Mouse (Mus musculus) kidney, postnatal 0 days (tissue): ENCODE measurements around the gene Lctl. TPM values are rescaled to one million over a fixed set of nuclear protein-coding genes. Genes with fewer than 3 reads are reported as not detected.

Experiments
- ATAC-seq: fragments of 200-750 bp; cut with Nextera tagmentation; replicated peaks from 2 replicates; pipeline ENCODE4 v1.8.0; 2017; ENCODE audit warnings: low read depth, moderate number of reproducible peaks, moderate TSS enrichment, moderate library complexity; ENCODE audit not compliant: low FRiP score
- DNase-seq: peaks from one replicate; pipeline ENCODE4 v3.0.0-alpha.2; 2016; ENCODE audit warnings: low spot score
- H3K27ac ChIP-seq: fragments of 300-500 bp; sonication (generic); 2 replicates; pipeline ENCODE4 v1.5.1; 2014; ENCODE audit warnings: mild to moderate bottlenecking
- H3K27me3 ChIP-seq: fragments of 300-500 bp; sonication (generic); 2 replicates; pipeline ENCODE4 v1.6.1; 2014; ENCODE audit warnings: low read length, mixed read lengths; ENCODE audit not compliant: insufficient read depth
- H3K36me3 ChIP-seq: fragments of 300-500 bp; sonication (generic); 2 replicates; pipeline ENCODE4 v1.6.1; 2014; ENCODE audit warnings: low read length, mixed read lengths; ENCODE audit not compliant: insufficient read depth
- H3K4me1 ChIP-seq: fragments of 300-500 bp; sonication (generic); replicated peaks from 2 replicates; pipeline ENCODE4 v1.6.1; 2014; ENCODE audit warnings: antibody characterized with exemption, low read length, mixed read lengths; ENCODE audit not compliant: insufficient read depth
- H3K4me2 ChIP-seq: fragments of 300-500 bp; sonication (generic); 2 replicates; pipeline ENCODE4 v1.6.1; 2014; ENCODE audit warnings: mild to moderate bottlenecking, low read length, moderate library complexity, mixed read lengths
- H3K4me3 ChIP-seq: fragments of 300-500 bp; sonication (generic); replicated peaks from 2 replicates; pipeline ENCODE4 v1.5.1; 2014; ENCODE audit warnings: low read depth, low read length
- H3K9ac ChIP-seq: fragments of 300-500 bp; sonication (generic); 2 replicates; pipeline ENCODE4 v1.6.1; 2014; ENCODE audit warnings: low read depth, low read length
- H3K9me3 ChIP-seq: fragments of 300-500 bp; sonication (generic); replicated peaks from 2 replicates; pipeline ENCODE4 v1.6.1; 2016; ENCODE audit warnings: low read length, inconsistent platforms, mixed read lengths
- CTCF ChIP-seq: IDR thresholded peaks from 2 replicates; pipeline ENCODE4 v1.5.1; 2016; ENCODE audit warnings: antibody characterized with exemption, low read depth, mild to moderate bottlenecking, moderate library complexity
- WGBS: fragments of 180-500 bp; shearing (Covaris S2); extraction: QIAGEN DNeasy Blood & Tissue Kit; methylation state at CpG from one replicate; pipeline ENCODE4 v1.1.7; 2014; 5-methylcytosine and 5-hydroxymethylcytosine counted together
- polyA plus RNA-seq: library from polyadenylated mRNA; unstranded; fragments of >200 nt; fragmentation: Nextera tagmentation; extraction: Ambion mirVana; gene quantifications from 2 replicates; pipeline ENCODE4 v1.2.1, GENCODE M21; 2015

The Lctl gene
- polyA plus RNA-seq, 1 experiment from 2014 or later = 0.29 TPM

DNA sequence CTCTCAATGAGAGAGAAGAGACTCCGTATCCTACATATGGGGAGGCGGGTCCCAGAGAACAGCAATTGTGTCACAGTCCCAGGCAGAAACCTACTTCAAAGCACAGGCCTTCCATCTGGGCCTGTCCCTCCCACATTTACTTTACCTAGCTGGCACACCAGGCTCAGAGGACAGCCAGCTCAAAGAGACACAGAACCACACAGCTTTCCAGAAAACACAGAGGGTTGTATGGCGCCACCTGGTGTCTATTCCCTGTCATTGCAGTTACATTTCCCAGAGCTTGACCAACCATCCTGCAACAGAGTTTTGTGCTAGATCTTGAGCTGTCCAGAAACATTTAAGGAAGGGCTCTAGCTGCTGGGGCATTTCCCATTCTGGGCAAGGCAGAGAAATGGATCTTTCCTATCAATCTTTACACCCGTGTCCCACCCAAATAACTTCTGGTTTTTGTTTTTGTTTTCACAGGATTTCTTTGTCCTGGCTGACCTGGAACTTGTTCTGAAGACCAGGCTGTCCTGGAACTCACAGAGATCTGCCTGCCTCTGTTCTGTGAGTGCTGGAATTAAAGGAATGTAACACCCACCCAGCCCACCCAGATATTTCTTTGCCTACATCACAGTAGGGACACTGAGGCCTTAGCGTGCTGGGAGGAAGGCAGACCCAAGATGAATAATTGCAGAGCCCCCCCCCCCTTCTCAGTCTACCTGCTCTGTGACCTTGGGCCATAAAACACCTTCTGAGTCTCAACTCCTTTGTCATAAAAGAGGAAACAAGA lies 29.3 kb upstream of the Lctl start:
- ATAC-seq (0 out of 2 replicates have a peak, but pooled peaks have one; percentile 23), DNase-seq (peak; percentile 92)
- Histone ChIP-seq H3K4me3 (no peak overlapping the region), H3K27me3 (no peaks in the 10 kb centered on the region), H3K9ac (no peak overlapping the region), H3K4me2 (no peak overlapping the region), H3K36me3 (no peaks in the 10 kb centered on the region), H3K27ac (no peak overlapping the region), H3K9me3 (no peaks in the 10 kb centered on the region), H3K4me1 (peaks cover 12% of the 10 kb centered on the region)
- TF ChIP-seq CTCF = peak; percentile 99
- 35% methylated on average over 5 of the region's 5 CpGs for WGBS

DNA sequence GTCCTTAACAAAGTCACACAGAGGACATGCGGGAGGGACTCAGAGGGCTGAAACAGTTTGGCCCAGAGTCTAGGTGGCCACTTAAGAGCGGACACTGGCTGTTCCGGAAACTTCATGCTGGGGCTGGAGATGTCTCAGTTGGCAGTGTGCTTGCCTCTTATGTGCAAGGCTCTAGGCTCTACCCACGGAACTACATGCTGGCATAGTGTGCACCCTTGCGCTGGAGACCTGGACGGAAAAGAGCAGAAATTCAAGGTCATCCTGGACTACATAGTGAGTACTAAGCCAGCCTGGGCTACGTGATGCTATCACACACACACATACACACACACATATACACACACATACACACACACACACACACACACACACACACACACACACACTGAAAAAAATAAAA lies 28.6 kb upstream of the Lctl start:
- no peak overlapping the region for H3K9ac ChIP-seq
- WGBS = 88% methylated on average over 7 of the region's 7 CpGs
- DNase-seq (no peak), ATAC-seq (no peak)
- H3K36me3 ChIP-seq = no peaks in the 10 kb centered on the region
- H3K9me3 ChIP-seq = no peaks in the 10 kb centered on the region
- H3K27me3 ChIP-seq = no peaks in the 10 kb centered on the region
- H3K4me3 ChIP-seq = no peak overlapping the region
- H3K4me1 ChIP-seq = peaks cover 12% of the 10 kb centered on the region
- H3K4me2 ChIP-seq = no peak overlapping the region
- no peak for TF ChIP-seq CTCF
- no peak overlapping the region for H3K27ac ChIP-seq

DNA sequence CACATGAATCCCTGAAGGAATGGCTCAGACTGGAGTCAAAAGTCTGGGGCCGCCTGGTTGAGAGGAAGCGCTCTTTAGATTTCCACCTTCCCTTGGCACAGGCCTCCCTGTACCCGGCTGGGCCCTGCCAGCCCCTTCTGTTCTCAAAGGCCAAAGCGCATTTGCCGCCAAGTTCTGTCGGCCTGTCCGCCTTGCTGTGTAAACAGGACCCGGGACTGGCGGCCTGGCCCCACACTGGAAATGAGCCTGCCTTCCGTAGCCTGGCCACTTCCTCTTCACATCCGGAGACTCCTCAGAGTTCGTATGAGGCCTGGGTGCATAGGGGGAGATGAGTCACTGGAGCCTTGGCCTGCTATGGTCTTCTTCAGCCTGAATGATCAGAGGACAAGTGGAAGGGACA lies 27.9 kb upstream of the Lctl start:
- no peak overlapping the region for H3K4me3 ChIP-seq
- WGBS = 49% methylated on average over 12 of the region's 12 CpGs
- no peaks in the 10 kb centered on the region for H3K36me3 ChIP-seq
- no peak overlapping the region for H3K4me2 ChIP-seq
- H3K27ac ChIP-seq = 0 out of 2 replicates have a peak overlapping the region, but pooled peaks have one; percentile 47
- no peaks in the 10 kb centered on the region for H3K27me3 ChIP-seq
- H3K9ac ChIP-seq = no peak overlapping the region
- H3K9me3 ChIP-seq = no peaks in the 10 kb centered on the region
- peaks cover 11% of the 10 kb centered on the region for H3K4me1 ChIP-seq
- ATAC-seq (no peak), DNase-seq (peak; percentile 49)
- no peak for TF ChIP-seq CTCF

DNA sequence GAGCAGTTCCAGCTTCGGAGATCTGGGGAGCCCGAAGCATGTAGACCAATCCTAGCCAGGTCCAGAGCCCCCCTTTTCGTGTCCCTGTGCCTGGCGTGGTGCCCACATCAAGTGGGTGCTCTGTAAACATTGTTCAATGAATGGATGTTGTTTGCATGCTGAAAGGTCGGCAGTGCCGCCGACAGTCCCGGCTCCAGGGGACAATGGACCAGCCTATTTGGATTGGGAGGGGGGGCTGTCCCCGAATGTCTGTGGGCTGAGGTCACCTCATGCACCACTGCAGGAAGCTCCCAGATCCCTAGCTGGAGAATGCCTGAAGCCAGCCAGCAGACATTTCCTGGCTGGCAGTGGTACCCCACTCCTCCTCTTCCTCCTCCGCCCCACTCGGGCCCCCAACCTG lies 22.9 kb upstream of the Lctl start:
- Histone ChIP-seq H3K9me3 (no peaks in the 10 kb centered on the region), H3K9ac (no peak overlapping the region), H3K4me2 (no peak overlapping the region), H3K27ac (no peak overlapping the region), H3K36me3 (no peaks in the 10 kb centered on the region), H3K4me1 (0 out of 2 replicates have a peak, but pooled peaks cover 3% of the 10 kb centered on the region), H3K27me3 (no peaks in the 10 kb centered on the region), H3K4me3 (no peak overlapping the region)
- 59% methylated on average over 11 of the region's 11 CpGs for WGBS
- ATAC-seq = no peak
- no peak for DNase-seq
- TF ChIP-seq CTCF = no peak

DNA sequence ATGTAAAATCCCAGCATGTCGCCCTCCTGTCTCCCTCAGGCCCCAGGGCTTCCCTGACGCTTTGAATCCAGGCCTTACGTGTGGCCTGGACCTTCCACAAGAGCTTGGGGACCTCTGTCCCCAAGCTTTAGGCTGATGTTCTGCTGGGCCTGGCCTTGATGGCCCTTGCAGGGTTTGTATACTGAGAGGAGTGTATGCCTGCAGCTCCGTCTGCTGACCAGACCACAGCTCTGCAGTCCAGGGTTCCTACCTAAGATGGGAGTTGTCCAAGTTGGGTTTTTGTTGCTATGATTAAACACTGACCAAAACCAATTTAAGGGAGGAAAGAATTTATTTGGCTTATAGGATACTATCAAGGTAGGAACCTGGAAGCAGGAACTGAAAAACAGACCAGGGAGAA lies 18.7 kb upstream of the Lctl start:
- no peaks in the 10 kb centered on the region for H3K36me3 ChIP-seq
- no peak overlapping the region for H3K4me2 ChIP-seq
- no peak overlapping the region for H3K4me3 ChIP-seq
- no peak for ATAC-seq
- DNase-seq = peak; percentile 56
- no peaks in the 10 kb centered on the region for H3K9me3 ChIP-seq
- no peak overlapping the region for H3K27ac ChIP-seq
- H3K27me3 ChIP-seq = no peaks in the 10 kb centered on the region
- 77% methylated on average over 4 of the region's 4 CpGs for WGBS
- peak; percentile 64 for TF ChIP-seq CTCF
- 0 out of 2 replicates have a peak, but pooled peaks cover 3% of the 10 kb centered on the region for H3K4me1 ChIP-seq
- H3K9ac ChIP-seq = no peak overlapping the region

DNA sequence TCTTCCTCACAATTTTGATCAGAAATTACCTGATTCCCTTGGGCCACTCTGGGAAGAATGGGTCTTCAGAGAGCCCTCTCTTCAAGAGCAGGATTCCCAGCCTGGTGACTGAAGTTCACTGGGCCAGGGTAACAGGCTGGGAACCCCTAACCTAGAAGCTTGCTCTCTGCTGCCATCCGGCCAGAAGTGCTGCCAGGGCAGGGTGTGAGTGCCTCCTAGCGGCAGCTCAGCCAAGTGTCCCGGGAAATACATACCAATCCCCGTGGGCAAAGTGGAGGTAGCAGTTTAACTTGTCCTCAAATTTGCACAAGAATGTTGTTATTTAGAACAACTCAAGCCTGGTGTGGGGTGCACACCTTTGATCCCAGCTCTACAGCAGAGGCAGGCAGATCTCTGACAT lies 16.5 kb upstream of the Lctl start:
- Histone ChIP-seq H3K4me1 (no peaks in the 10 kb centered on the region; the same call in 1 of the 2 replicates), H3K4me3 (no peak overlapping the region), H3K27me3 (no peaks in the 10 kb centered on the region), H3K27ac (no peak overlapping the region), H3K36me3 (no peaks in the 10 kb centered on the region), H3K9me3 (no peaks in the 10 kb centered on the region), H3K9ac (no peak overlapping the region), H3K4me2 (no peak overlapping the region)
- no peak for ATAC-seq
- WGBS = 3% methylated on average over 4 of the region's 4 CpGs
- TF ChIP-seq CTCF = peak; percentile 89
- peak; percentile 70 for DNase-seq
